Mouse (Mus musculus): ENCODE data around the gene Cox5a. TPM values are rescaled to one million over a fixed set of nuclear protein-coding genes. Genes with fewer than 3 reads are reported as not detected.

The Cox5a gene
- total RNA-seq, 1 experiment = 390 TPM

DNA sequence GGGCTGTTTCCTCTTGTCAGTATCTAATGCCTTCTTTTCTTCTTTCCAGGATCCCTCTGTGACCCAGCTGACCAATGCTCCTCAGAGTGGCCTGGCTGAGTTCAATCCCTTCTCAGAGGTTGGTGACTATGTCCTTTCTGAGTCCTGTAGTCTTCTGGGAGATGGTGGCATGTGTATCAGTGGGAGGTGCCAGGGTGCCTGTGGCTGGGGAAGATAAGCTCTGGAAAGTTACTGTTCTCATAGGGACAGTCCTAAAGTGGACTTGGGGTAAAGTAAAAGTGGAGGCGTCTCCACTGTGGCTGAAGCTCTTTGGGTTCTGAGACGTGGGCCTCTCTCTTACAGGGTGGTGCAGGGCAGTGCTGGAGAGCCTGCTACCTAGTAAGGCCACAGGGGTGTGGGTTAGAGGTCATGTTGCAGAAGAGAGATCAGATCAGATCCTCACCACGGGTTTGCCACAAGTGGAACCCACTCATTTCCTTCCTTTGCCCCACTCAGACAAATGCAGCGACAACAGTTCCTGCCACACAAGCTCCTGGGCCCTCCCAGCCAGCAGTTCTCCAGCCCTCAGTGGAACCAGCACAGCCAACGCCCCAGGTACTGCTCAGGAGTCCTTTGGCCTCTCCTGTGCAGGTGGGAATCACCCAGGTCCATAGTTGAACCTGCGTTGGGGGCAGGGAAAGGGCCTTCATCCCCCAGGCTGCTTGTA lies 56.2 kb downstream of the Cox5a start:
- in situ Hi-C loops (cut with MboI; ENCODE audit: low sequenced_read_pairs in 2 of 2, unreplicated experiment in 2 of 2) = no loop called here
- no peak for TF ChIP-seq MAFK (IDR thresholded peaks at IDR 0.05; ENCODE audit: insufficient read depth, low read depth, low read length)
- no peak for TF ChIP-seq HCFC1 (IDR thresholded peaks at IDR 0.05; ENCODE audit: borderline replicate concordance, insufficient read depth, low read length)
- TF ChIP-seq CHD2 (IDR thresholded peaks at IDR 0.05; ENCODE audit: low read depth, low read length) = no peak
- TF ChIP-seq ZC3H11A (IDR thresholded peaks at IDR 0.05; ENCODE audit: borderline replicate concordance, low read depth, low read length) = no peak
- TF ChIP-seq ZNF384 (IDR thresholded peaks at IDR 0.05; ENCODE audit: low read depth, low read length) = no peak
- H3K36me3 ChIP-seq (ENCODE audit: control insufficient read depth, insufficient read depth, low read length, poor library complexity, severe bottlenecking) = peaks cover 13% of the 10 kb centered on the region

More for the DNA sequence above, 56.2 kb downstream of the Cox5a start:
- no peak overlapping the region for H3K27ac ChIP-seq (ENCODE audit: insufficient read depth, low read depth, low read length, poor library complexity, severe bottlenecking)
- no peak overlapping the region for H3K4me3 ChIP-seq (ENCODE audit: insufficient read depth in 1 of 2, low read depth in 1 of 2, low read length in 2 of 2, poor library complexity in 1 of 2, severe bottlenecking in 1 of 2)
- no peaks in the 10 kb centered on the region for H3K4me1 ChIP-seq (ENCODE audit: control insufficient read depth in 2 of 2, insufficient read depth in 2 of 2, low read length in 2 of 2, poor library complexity in 1 of 2)
- no peak overlapping the region for H3K9ac ChIP-seq (ENCODE audit: insufficient read depth, low read depth, low read length, poor library complexity, severe bottlenecking)
- no peak for DNase-seq (ENCODE audit: low read depth, low spot score)
- no peaks in the 10 kb centered on the region for H3K9me3 ChIP-seq (ENCODE audit: control insufficient read depth, insufficient read depth, low read depth, low read length)

Other genes with a start within 250 kb of the Cox5a start
- gene Ppcdc, start 81.2 kb upstream of the Cox5a start, total RNA-seq (2012; rRNA removed) = 41.7 and 48.5 TPM in 2 replicates
- 50.4 and 67.3 TPM in 2 replicates for gene Scamp5, start 53.2 kb upstream of the Cox5a start, total RNA-seq (2012; rRNA removed)
- 40.9 and 48.7 TPM in 2 replicates for gene Rpp25, start 17.2 kb upstream of the Cox5a start, total RNA-seq (2012; rRNA removed)
- gene Fam219b, start 16.3 kb downstream of the Cox5a start, total RNA-seq (2012; rRNA removed) = 10.2 and 10.8 TPM in 2 replicates
- gene Mpi, start 31.5 kb downstream of the Cox5a start, total RNA-seq (2012; rRNA removed) = 42.3 and 45.2 TPM in 2 replicates
- 51.7 and 79.6 TPM in 2 replicates for gene Scamp2, start 39.7 kb downstream of the Cox5a start, total RNA-seq (2012; rRNA removed)
- gene Ulk3, start 68.2 kb downstream of the Cox5a start, total RNA-seq (2012; rRNA removed) = 7.3 and 16.5 TPM in 2 replicates
- not detected in 2 replicates for gene Cplx3, start 85.0 kb downstream of the Cox5a start, total RNA-seq (2012; rRNA removed)
- 0.22 TPM in 1 of 2 replicates, not detected in the other for gene Lman1l, start 99.5 kb downstream of the Cox5a start, total RNA-seq (2012; rRNA removed)
- gene Csk, start 132.4 kb downstream of the Cox5a start, total RNA-seq (2012; rRNA removed) = 27.1 and 32.2 TPM in 2 replicates
- gene Cyp1a2, start 162.4 kb downstream of the Cox5a start, total RNA-seq (2012; rRNA removed) = 0.67 and 0.69 TPM in 2 replicates
- 0.74 and 1.0 TPM in 2 replicates for gene Cyp1a1, start 166.7 kb downstream of the Cox5a start, total RNA-seq (2012; rRNA removed)
- gene Edc3, start 187.3 kb downstream of the Cox5a start, total RNA-seq (2012; rRNA removed) = 10.2 TPM in 2 replicates
- 38.3 and 41.5 TPM in 2 replicates for gene Clk3, start 244.6 kb downstream of the Cox5a start, total RNA-seq (2012; rRNA removed)

All from ES-E14 (cell line).